Mouse (Mus musculus) limb, embryonic 14.5 days (tissue): ENCODE results near the gene Frmd6. TPM values are rescaled to one million over a fixed set of nuclear protein-coding genes. Genes with fewer than 3 reads are reported as not detected.

Experiments used
- ATAC-seq: fragments of 200-750 bp; cut with Nextera tagmentation; 2 replicates; pipeline ENCODE4 v1.8.0; 2017; ENCODE audit warnings: low read depth, moderate number of reproducible peaks, moderate TSS enrichment; ENCODE audit not compliant: low FRiP score
- DNase-seq: peaks from one replicate; pipeline ENCODE4 v3.0.0-alpha.2; 2015; ENCODE audit warnings: low spot score
- H3K27ac ChIP-seq: fragments of 300-500 bp; sonication (generic); replicated peaks from 2 replicates; pipeline ENCODE4 v1.5.1; 2014; ENCODE audit warnings: low read depth, mild to moderate bottlenecking, low read length, moderate library complexity, mixed read lengths
- H3K27me3 ChIP-seq: fragments of 300-500 bp; sonication (generic); 2 replicates; pipeline ENCODE4 v1.6.1; 2014; ENCODE audit warnings: low read length, mixed read lengths; ENCODE audit not compliant: control insufficient read depth, insufficient read depth
- H3K36me3 ChIP-seq: fragments of 300-500 bp; sonication (generic); 2 replicates; pipeline ENCODE4 v1.6.1; 2014; ENCODE audit warnings: mild to moderate bottlenecking, low read length, moderate library complexity, mixed read lengths; ENCODE audit not compliant: control insufficient read depth, insufficient read depth
- H3K4me1 ChIP-seq: fragments of 300-500 bp; sonication (generic); 2 replicates; pipeline ENCODE4 v1.6.1; 2014; ENCODE audit warnings: antibody characterized with exemption, low read length, mixed read lengths; ENCODE audit not compliant: control insufficient read depth, insufficient read depth
- H3K4me2 ChIP-seq: fragments of 300-500 bp; sonication (generic); replicated peaks from 2 replicates; pipeline ENCODE4 v1.6.1; 2014; ENCODE audit warnings: low read depth, mild to moderate bottlenecking, low read length, moderate library complexity; ENCODE audit not compliant: severe bottlenecking
- H3K4me3 ChIP-seq: fragments of 300-500 bp; sonication (generic); replicated peaks from 2 replicates; pipeline ENCODE4 v1.5.1; 2014; ENCODE audit warnings: low read length
- H3K9ac ChIP-seq: fragments of 300-500 bp; sonication (generic); 2 replicates; pipeline ENCODE4 v1.6.1; 2014; ENCODE audit warnings: mild to moderate bottlenecking, low read depth, low read length, moderate library complexity; ENCODE audit not compliant: severe bottlenecking
- H3K9me3 ChIP-seq: fragments of 300-500 bp; sonication (generic); 2 replicates; pipeline ENCODE4 v1.6.1; 2016; ENCODE audit warnings: low read length; ENCODE audit not compliant: control insufficient read depth
- POLR2A ChIP-seq: fragments of 200-500 bp; IDR thresholded peaks from 2 replicates; pipeline ENCODE4 v1.8.0; 2012; ENCODE audit warnings: inconsistent platforms, mild to moderate bottlenecking, moderate library complexity, borderline replicate concordance; ENCODE audit not compliant: insufficient read depth, insufficient read length; ENCODE audit errors: extremely low read depth
- WGBS: fragments of 180-500 bp; shearing (Covaris S2); extraction: QIAGEN DNeasy Blood & Tissue Kit; methylation state at CpG from one replicate; pipeline ENCODE4 v1.1.7; 2014; 5-methylcytosine and 5-hydroxymethylcytosine counted together
- polyA plus RNA-seq, 2 experiments: library from polyadenylated mRNA; depleted of rRNA in 1 of 2; stranded (reverse) in 1 of 2; unstranded in 1 of 2; fragments of >200 nt; fragmentation: Nextera tagmentation in 1 of 2; extraction: Ambion mirVana in 1 of 2; gene quantifications; 2 replicates each; pipeline versions ENCODE4 v1.2.1 to v1.2.3; 2012 to 2014

The Frmd6 gene
- polyA plus RNA-seq, 2 experiments: 48.6 to 64.9 TPM

DNA sequence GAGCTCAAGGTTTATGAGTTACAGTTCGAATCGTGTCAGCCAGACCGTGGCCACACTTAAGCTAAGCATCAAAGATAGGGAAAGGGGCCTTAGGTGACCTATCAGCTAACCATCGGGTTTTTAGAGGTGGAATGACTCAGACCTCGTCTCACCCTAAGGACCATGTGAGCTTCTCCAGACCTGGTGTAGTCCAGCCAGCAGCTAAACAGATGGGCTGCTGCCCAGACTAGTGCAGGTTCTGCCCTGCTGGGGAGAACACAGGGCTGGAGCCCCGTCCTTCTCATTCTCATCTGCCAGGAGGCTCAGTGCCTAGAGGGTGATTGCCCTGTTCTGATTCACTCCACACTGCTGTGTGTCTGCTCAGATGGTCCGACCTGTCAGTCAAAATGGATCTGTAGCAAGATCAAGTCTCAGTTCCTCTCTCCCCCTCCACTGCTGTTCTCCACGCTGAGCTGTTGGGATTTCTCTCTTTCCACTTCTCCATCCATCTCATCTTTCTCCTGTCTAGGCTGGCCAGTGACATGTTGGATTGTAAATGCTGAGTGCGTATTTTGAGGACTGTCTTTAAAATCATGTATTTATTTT lies 5.8 kb downstream of the Frmd6 start:
- Histone ChIP-seq H3K4me1 (peaks cover 56% of the 10 kb centered on the region), H3K27ac (no peak overlapping the region), H3K4me2 (no peak overlapping the region), H3K9me3 (no peaks in the 10 kb centered on the region), H3K4me3 (no peak overlapping the region), H3K27me3 (no peaks in the 10 kb centered on the region), H3K9ac (no peak overlapping the region), H3K36me3 (no peaks in the 10 kb centered on the region)
- TF ChIP-seq POLR2A: no peak
- 47% methylated on average over 9 of the region's 9 CpGs for WGBS
- DNase-seq (no peak), ATAC-seq (no peak)

DNA sequence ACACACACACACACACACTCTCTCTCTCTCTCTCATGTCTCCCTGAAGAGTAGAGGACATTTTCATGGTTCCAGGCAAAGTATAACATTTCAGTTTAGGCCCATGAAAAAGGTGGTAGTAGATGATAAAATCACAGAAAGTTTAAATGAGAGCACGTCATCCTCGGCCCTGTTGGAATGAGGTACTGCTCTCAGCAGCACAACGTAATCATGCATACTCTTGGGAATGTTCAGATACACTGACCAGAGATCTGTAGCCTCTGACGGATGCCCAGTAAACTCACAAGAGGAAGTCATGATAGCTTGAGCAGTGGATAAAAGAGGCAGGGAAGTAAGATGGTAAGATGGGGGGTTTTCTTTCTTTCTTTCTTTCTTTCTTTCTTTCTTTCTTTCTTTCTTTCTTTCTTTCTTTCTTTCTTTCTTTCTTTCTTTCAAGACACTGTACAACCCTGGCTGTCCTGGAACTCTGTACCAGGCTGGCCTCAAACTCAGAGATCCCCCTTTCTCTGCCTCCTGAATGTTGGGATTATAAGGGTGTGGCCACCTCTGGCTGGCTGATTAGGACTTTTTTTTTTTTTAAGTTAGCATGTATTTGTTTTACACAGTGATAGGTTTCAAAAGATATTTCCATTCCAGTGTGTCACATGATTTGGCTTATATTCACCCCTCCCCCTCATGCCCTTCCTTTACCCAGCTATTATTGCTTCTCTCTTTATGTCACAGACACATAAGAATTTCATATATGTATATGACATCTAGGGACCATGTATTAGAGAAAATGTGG lies 7.1 kb downstream of the Frmd6 start:
- DNase-seq (no peak), ATAC-seq (no peak)
- no peak for TF ChIP-seq POLR2A
- H3K9me3 ChIP-seq: no peaks in the 10 kb centered on the region
- H3K4me2 ChIP-seq: no peak overlapping the region
- 44% methylated on average over 4 of the region's 4 CpGs for WGBS
- H3K4me3 ChIP-seq: no peak overlapping the region
- H3K36me3 ChIP-seq: no peaks in the 10 kb centered on the region
- H3K4me1 ChIP-seq: peaks cover 52% of the 10 kb centered on the region
- H3K9ac ChIP-seq: no peak overlapping the region
- H3K27ac ChIP-seq: no peak overlapping the region
- no peaks in the 10 kb centered on the region for H3K27me3 ChIP-seq

DNA sequence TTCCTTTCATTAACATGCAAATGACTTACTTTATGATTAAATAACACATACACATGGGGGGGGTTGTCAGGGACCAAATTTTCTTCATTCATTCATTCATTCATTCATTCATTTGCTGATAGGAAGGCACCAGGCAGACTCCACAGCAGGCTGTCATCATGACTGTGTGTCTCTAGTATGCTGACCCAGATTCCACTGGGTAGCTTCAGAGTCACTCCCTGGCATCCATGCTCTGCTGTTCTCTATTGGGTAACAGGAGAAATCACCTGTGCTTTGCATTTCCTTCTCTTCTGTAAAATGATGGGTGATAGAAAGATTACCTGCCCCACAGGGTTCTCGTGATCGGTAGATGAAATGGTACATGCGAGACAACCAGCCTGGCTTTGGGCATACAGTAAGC lies 7.7 kb downstream of the Frmd6 start:
- no peak for ATAC-seq
- Histone ChIP-seq H3K36me3 (no peaks in the 10 kb centered on the region), H3K27me3 (no peaks in the 10 kb centered on the region), H3K9ac (no peak overlapping the region), H3K9me3 (no peaks in the 10 kb centered on the region), H3K4me3 (no peak overlapping the region), H3K4me1 (peaks cover 50% of the 10 kb centered on the region), H3K27ac (no peak overlapping the region), H3K4me2 (no peak overlapping the region)
- TF ChIP-seq POLR2A: no peak
- DNase-seq: no peak
- 96% methylated on average over 3 of the region's 3 CpGs for WGBS

DNA sequence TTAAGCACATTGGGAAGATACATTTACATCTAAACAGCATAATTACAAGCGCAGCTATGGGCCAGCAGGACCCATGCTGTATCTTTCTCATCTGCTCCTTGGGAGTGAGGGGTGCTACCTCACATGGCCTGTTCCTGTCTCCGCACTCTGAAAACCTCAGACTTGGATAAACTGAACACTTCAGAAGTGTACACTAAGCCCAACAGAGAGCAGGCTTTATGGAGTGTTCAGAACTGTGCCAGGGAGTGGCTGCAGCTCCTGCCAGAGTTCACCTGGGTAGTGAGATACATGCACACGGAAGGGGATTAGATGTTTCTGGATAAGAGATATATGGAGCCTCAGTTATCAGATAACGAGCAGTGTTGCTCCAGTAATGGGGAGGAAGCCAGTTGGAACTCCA lies 8.7 kb downstream of the Frmd6 start:
- WGBS: 72% methylated on average over 4 of the region's 4 CpGs
- Histone ChIP-seq H3K9ac (no peak overlapping the region), H3K9me3 (no peaks in the 10 kb centered on the region), H3K27me3 (no peaks in the 10 kb centered on the region), H3K4me3 (no peak overlapping the region), H3K4me1 (peaks cover 42% of the 10 kb centered on the region), H3K4me2 (no peak overlapping the region), H3K27ac (no peak overlapping the region), H3K36me3 (no peaks in the 10 kb centered on the region)
- DNase-seq: no peak
- ATAC-seq: no peak
- no peak for TF ChIP-seq POLR2A

DNA sequence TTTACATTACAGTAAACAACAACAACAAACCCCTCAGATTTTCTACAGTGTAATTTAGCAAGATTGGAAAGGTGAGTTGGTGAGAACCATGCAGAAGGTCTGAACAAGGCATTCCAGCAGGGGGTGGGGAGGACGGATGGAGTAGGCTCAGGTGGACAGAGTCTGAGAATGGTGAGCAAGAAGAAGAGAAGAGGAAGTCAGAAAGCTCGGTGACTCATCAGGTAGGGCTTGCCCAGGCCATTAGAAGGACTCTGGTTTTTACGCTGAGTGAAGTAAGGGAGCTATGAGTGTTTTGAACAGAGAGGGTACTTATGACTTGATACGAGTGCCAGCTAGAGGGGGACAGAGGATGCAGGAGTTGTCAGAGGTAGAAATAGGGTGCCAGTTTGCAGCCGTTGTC lies 9.7 kb downstream of the Frmd6 start:
- Histone ChIP-seq H3K9ac (no peak overlapping the region), H3K4me3 (no peak overlapping the region), H3K27ac (no peak overlapping the region), H3K4me2 (no peak overlapping the region), H3K36me3 (no peaks in the 10 kb centered on the region), H3K27me3 (no peaks in the 10 kb centered on the region), H3K4me1 (peaks cover 34% of the 10 kb centered on the region), H3K9me3 (no peaks in the 10 kb centered on the region)
- 71% methylated on average over 5 of the region's 5 CpGs for WGBS
- no peak for TF ChIP-seq POLR2A
- DNase-seq (no peak), ATAC-seq (no peak)
